Mouse (Mus musculus): ENCODE measurements around the gene Uhrf1. TPM values are rescaled to one million over a fixed set of nuclear protein-coding genes. Genes with fewer than 3 reads are reported as not detected.

The Uhrf1 gene
- polyA plus RNA-seq, 1 experiment = 18.4 TPM

DNA sequence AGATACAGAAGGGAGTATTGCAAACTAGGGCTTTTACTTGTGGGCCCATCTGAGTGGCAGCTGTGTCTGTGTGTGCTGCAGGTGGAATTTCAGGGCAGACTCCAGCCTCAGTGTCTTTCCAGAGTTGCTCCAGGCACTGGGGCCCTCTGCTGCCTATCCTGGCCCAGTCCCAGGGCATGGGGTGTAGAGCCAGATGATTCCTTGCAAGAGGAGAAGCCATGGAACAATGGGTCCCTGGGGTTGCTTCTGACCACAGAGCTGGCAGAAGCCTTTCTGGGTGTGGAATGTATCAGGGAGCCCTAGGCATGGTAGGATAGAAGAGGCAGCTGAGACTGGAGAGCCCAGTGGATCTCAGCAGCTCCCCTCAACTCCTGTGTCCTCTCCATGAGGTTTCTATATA is 28.1 kb downstream of the Uhrf1 start:
- Histone ChIP-seq H3K4me3 (no peak overlapping the region), H3K79me2 (ENCODE audit: control insufficient read depth, insufficient read depth) (peaks cover 65% of the 10 kb centered on the region), H3K4me2 (ENCODE audit: low read depth) (peak overlapping the region; percentile 3), H3ac (ENCODE audit: control insufficient read depth, insufficient read length) (no peak overlapping the region), H3K36me3 (ENCODE audit: control insufficient read depth, insufficient read depth) (no peaks in the 10 kb centered on the region), H3K27me3 (ENCODE audit: control insufficient read depth, insufficient read depth, insufficient read length) (no peaks in the 10 kb centered on the region)
- TF ChIP-seq MYOD1 (IDR thresholded peaks at IDR 0.05; ENCODE audit: control insufficient read depth in 1 of 3, insufficient read length in 2 of 3, low read depth in 2 of 3) = peak in 2 of 3 experiments; percentile 6 to 54
- TF ChIP-seq SRF (IDR thresholded peaks at IDR 0.05; ENCODE audit: control insufficient read depth, insufficient read length, low read depth) = peak; percentile 9
- TF ChIP-seq POLR2AphosphoS2 (IDR thresholded peaks at IDR 0.05; ENCODE audit: insufficient read length, low read depth) = no peak

DNA sequence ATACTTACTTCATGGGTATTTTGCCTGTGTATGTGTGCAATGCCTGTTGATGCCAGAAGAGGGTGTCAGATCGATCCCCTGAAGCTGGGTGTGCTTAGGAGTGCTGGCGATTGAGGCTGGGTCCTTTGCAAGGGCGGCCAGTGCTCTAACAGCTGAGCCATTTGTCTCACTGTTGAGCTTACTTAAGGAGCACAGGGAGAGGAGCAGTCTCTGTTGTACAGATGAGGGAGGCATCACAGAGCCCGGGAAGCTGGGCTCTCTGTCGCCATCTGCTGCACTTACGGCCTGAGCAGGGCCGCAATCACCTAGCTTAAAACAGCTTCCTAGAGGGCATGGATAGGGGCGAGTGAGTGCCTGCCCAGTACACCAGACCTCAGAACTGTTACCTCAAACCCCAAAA is 29.9 kb downstream of the Uhrf1 start:
- no peaks in the 10 kb centered on the region for H3K36me3 ChIP-seq (ENCODE audit: control insufficient read depth, insufficient read depth)
- no peak overlapping the region for H3ac ChIP-seq (ENCODE audit: control insufficient read depth, insufficient read length)
- H3K27me3 ChIP-seq (ENCODE audit: control insufficient read depth, insufficient read depth, insufficient read length) = no peaks in the 10 kb centered on the region
- H3K4me2 ChIP-seq (ENCODE audit: low read depth) = no peak overlapping the region
- peaks cover 58% of the 10 kb centered on the region for H3K79me2 ChIP-seq (ENCODE audit: control insufficient read depth, insufficient read depth)
- H3K4me3 ChIP-seq = no peak overlapping the region
- TF ChIP-seq MYOG (IDR thresholded peaks at IDR 0.05; ENCODE audit: control insufficient read depth in 1 of 3, insufficient read depth in 1 of 3, insufficient read length in 2 of 3, low read depth in 2 of 3) (no peak), SRF (IDR thresholded peaks at IDR 0.05; ENCODE audit: control insufficient read depth, insufficient read length, low read depth) (no peak), REST (IDR thresholded peaks at IDR 0.05; ENCODE audit: insufficient read depth, insufficient read length) (no peak), POLR2AphosphoS2 (IDR thresholded peaks at IDR 0.05; ENCODE audit: insufficient read length, low read depth) (no peak), TCF3 (IDR thresholded peaks at IDR 0.05; ENCODE audit: insufficient read length, low read depth) (no peak)

DNA sequence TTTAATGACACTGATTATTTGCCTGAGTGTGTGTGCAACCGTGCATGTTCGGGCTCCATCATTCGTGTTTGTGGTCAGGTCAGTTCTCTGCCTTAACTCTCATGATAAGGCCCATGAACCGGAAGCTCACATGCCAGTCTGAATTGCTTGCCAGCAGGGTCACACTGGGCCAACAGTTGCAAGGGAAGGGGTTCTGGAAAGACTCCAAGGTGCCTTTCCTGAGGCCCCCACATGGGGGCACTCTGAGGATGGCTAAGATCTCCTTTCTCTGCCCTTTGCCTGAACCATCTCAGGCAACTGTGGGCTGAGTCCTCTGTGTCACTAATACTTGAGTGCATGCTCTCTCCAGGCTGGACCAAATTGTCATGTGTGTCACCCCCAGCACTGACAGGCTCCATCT is 34.1 kb downstream of the Uhrf1 start:
- TF ChIP-seq TCF3 (IDR thresholded peaks at IDR 0.05; ENCODE audit: insufficient read length, low read depth) (no peak), USF1 (IDR thresholded peaks at IDR 0.05; ENCODE audit: low read depth) (no peak), POLR2A (IDR thresholded peaks at IDR 0.05; ENCODE audit: insufficient read length, low read depth) (no peak), MAX (IDR thresholded peaks at IDR 0.05; ENCODE audit: low read depth) (no peak), POLR2AphosphoS2 (IDR thresholded peaks at IDR 0.05; ENCODE audit: insufficient read length, low read depth) (no peak), MYOG (IDR thresholded peaks at IDR 0.05; ENCODE audit: control insufficient read depth in 1 of 3, insufficient read depth in 1 of 3, insufficient read length in 2 of 3, low read depth in 2 of 3) (peak in 1 of 3 experiments; percentile 16), SRF (IDR thresholded peaks at IDR 0.05; ENCODE audit: control insufficient read depth, insufficient read length, low read depth) (no peak)
- Histone ChIP-seq H3ac (ENCODE audit: control insufficient read depth, insufficient read length) (no peak overlapping the region), H3K4me2 (ENCODE audit: low read depth) (no peak overlapping the region)

DNA sequence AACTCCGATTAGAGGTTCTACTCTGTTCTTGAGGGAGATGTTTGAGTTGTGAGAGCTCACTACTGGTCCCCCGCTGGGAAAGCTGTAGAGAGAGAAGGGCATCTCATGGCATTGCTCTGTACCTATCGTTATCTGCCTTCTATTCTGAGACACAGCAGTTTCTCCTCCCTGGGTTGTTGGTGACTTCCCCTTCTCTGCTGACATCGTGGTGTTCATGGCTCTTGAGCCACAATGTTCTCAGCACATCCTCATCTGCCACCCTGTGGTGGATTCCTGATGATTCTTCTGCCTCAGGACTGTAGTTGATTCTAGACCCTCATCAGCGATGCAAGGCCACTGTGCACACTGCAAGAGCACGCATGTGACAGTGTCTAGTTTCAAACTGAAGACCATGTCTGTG is 34.7 kb downstream of the Uhrf1 start:
- no peaks in the 10 kb centered on the region for H3K36me3 ChIP-seq (ENCODE audit: control insufficient read depth, insufficient read depth)
- no peak overlapping the region for H3K4me2 ChIP-seq (ENCODE audit: low read depth)
- H3K27me3 ChIP-seq (ENCODE audit: control insufficient read depth, insufficient read depth, insufficient read length) = no peaks in the 10 kb centered on the region
- peaks cover 64% of the 10 kb centered on the region for H3K79me2 ChIP-seq (ENCODE audit: control insufficient read depth, insufficient read depth)
- H3K4me3 ChIP-seq = no peak overlapping the region
- H3ac ChIP-seq (ENCODE audit: control insufficient read depth, insufficient read length) = no peak overlapping the region
- TF ChIP-seq MYOG (IDR thresholded peaks at IDR 0.05; ENCODE audit: control insufficient read depth in 1 of 3, insufficient read depth in 1 of 3, insufficient read length in 2 of 3, low read depth in 2 of 3) (no peak), TCF12 (IDR thresholded peaks at IDR 0.05; ENCODE audit: insufficient read depth, poor library complexity, severe bottlenecking) (no peak), MAX (IDR thresholded peaks at IDR 0.05; ENCODE audit: low read depth) (no peak), POLR2AphosphoS2 (IDR thresholded peaks at IDR 0.05; ENCODE audit: insufficient read length, low read depth) (no peak), REST (IDR thresholded peaks at IDR 0.05; ENCODE audit: insufficient read depth, insufficient read length) (no peak), CEBPB (IDR thresholded peaks at IDR 0.05; ENCODE audit: insufficient read depth, poor library complexity, severe bottlenecking) (no peak), POLR2A (IDR thresholded peaks at IDR 0.05; ENCODE audit: insufficient read length, low read depth) (no peak)

More for the DNA sequence above, 34.1 kb downstream of the Uhrf1 start:
- Histone ChIP-seq H3K79me2 (ENCODE audit: control insufficient read depth, insufficient read depth) (peaks cover 70% of the 10 kb centered on the region), H3K27me3 (ENCODE audit: control insufficient read depth, insufficient read depth, insufficient read length) (no peaks in the 10 kb centered on the region), H3K36me3 (ENCODE audit: control insufficient read depth, insufficient read depth) (no peaks in the 10 kb centered on the region), H3K4me3 (no peak overlapping the region)

DNA sequence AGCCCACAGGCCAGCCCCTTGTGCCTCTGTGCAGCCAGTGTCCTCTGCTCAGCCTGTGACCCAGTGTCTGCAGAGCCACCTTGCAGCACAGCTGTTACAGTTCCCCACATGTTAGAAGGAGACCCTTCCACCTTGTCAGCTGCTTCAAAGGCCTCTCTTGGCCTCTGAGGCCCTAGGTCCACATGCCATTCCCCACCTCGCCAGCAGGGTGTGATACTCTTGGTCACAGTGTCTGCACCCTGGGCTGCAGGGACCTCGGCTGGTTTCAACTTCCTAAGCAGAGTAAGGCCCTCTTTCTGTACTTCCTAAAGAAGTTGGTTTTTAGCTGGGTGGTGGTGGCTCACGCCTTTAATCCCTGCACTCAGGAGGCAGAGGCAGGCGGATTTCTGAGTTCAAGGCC is 35.8 kb downstream of the Uhrf1 start:
- TF ChIP-seq TCF12 (IDR thresholded peaks at IDR 0.05; ENCODE audit: insufficient read depth, poor library complexity, severe bottlenecking) (no peak), MAX (IDR thresholded peaks at IDR 0.05; ENCODE audit: low read depth) (no peak), MYOG (IDR thresholded peaks at IDR 0.05; ENCODE audit: control insufficient read depth in 1 of 3, insufficient read depth in 1 of 3, insufficient read length in 2 of 3, low read depth in 2 of 3) (no peak), SRF (IDR thresholded peaks at IDR 0.05; ENCODE audit: control insufficient read depth, insufficient read length, low read depth) (no peak), USF1 (IDR thresholded peaks at IDR 0.05; ENCODE audit: low read depth) (no peak), TCF3 (IDR thresholded peaks at IDR 0.05; ENCODE audit: insufficient read length, low read depth) (no peak), POLR2A (IDR thresholded peaks at IDR 0.05; ENCODE audit: insufficient read length, low read depth) (no peak), POLR2AphosphoS2 (IDR thresholded peaks at IDR 0.05; ENCODE audit: insufficient read length, low read depth) (no peak), E2F4 (IDR thresholded peaks at IDR 0.05; ENCODE audit: insufficient read depth) (no peak), REST (IDR thresholded peaks at IDR 0.05; ENCODE audit: insufficient read depth, insufficient read length) (no peak), MYOD1 (IDR thresholded peaks at IDR 0.05; ENCODE audit: control insufficient read depth in 1 of 3, insufficient read length in 2 of 3, low read depth in 2 of 3) (no peak)
- Histone ChIP-seq H3K4me3 (no peak overlapping the region), H3K4me2 (ENCODE audit: low read depth) (no peak overlapping the region), H3K27me3 (ENCODE audit: control insufficient read depth, insufficient read depth, insufficient read length) (no peaks in the 10 kb centered on the region), H3K36me3 (ENCODE audit: control insufficient read depth, insufficient read depth) (no peaks in the 10 kb centered on the region), H3K79me2 (ENCODE audit: control insufficient read depth, insufficient read depth) (peaks cover 56% of the 10 kb centered on the region), H3ac (ENCODE audit: control insufficient read depth, insufficient read length) (no peak overlapping the region)
